ENCODE assay signal across 30 mouse cellular contexts in the genomic region with DNA sequence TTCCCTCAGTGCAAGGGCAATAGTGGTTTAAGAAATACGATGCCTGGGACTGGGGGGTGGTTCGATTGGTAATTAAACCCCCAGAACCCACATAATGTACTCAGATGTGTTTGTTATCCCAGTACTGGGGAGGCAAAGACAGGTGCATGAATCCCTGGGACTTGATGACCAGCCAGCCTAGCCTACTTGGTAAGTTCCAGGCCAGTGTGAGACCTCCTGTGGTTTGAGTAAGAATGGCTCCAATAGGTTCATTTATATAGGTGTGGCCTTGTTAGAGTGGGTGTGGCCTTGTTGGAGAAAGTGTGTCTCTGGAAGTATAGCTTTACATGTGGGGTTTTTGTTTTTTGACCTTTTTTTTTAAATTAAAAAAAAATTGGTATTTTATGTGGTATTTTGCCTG.
"Had no signal": no experiment of that assay in that cellular context is flagged by ENCODE, and none has a peak within 500 bp of the region (broad histone marks: within the 10 kb centered on the region; RNA-seq: fewer than 3 reads in every experiment).

No protein-coding gene starts in this region.

- H3K27me3 ChIP-seq: heart, embryonic 12.5 days; heart, embryonic 13.5 days; heart, embryonic 15.5 days; hindbrain, embryonic 12.5 days; hindbrain, embryonic 13.5 days; hindbrain, embryonic 15.5 days; intestine, embryonic 15.5 days; kidney, embryonic 15.5 days had no signal

- H3K4me1 ChIP-seq: hindbrain, embryonic 12.5 days; intestine, embryonic 15.5 days had no signal

- H3K27ac ChIP-seq: heart, embryonic 13.5 days; heart, embryonic 15.5 days; hindbrain, embryonic 10.5 days; hindbrain, embryonic 12.5 days; hindbrain, embryonic 13.5 days; hindbrain, embryonic 14.5 days; hindbrain, embryonic 15.5 days; hindbrain, postnatal 0 days; kidney, embryonic 15.5 days; kidney, postnatal 0 days; layer of hippocampus, adult 2 months; left cerebral cortex, adult 2 months had no signal

- H3K36me3 ChIP-seq: heart, embryonic 12.5 days; heart, embryonic 15.5 days; hindbrain, embryonic 10.5 days; hindbrain, embryonic 12.5 days; hindbrain, embryonic 13.5 days; hindbrain, embryonic 15.5 days; intestine, embryonic 15.5 days; kidney, embryonic 15.5 days had no signal

- DNase-seq: heart, postnatal 10 days; heart, postnatal 14 days; heart, postnatal 36 days; heart, postnatal 4 days; kidney, adult 11 months; kidney, adult 18-20 months; kidney, adult 2 months; kidney, adult 8-10 months; kidney, adult 9 months; kidney, postnatal 10 days; kidney, postnatal 14 days; kidney, postnatal 25 days; kidney, postnatal 36 days; kidney, postnatal 4 days; layer of hippocampus, adult 9-11 months; layer of hippocampus, postnatal 36 days had no signal

- H3K9ac ChIP-seq: heart, embryonic 12.5 days; heart, embryonic 13.5 days; heart, embryonic 15.5 days; hindbrain, embryonic 12.5 days; hindbrain, embryonic 13.5 days; hindbrain, embryonic 14.5 days; hindbrain, embryonic 15.5 days; intestine, embryonic 15.5 days; kidney, embryonic 15.5 days had no signal

- H3K4me3 ChIP-seq: heart, embryonic 12.5 days; heart, embryonic 13.5 days; heart, embryonic 15.5 days; hindbrain, embryonic 10.5 days; hindbrain, embryonic 12.5 days; hindbrain, embryonic 13.5 days; hindbrain, embryonic 15.5 days; intestine, embryonic 15.5 days; kidney, embryonic 15.5 days; layer of hippocampus, adult 2 months; left cerebral cortex, adult 2 months had no signal
